Mouse (Mus musculus): ENCODE measurements at regions not wholly inside any gene's neighbourhood (a gene's known extent, or its start where the extent isn't known, plus 50 kb on each side); places are given as distances from the start of the nearest gene placed in this dataset.

- DNase-seq (ENCODE audit: low read depth), result no peak
Measured at GRCm38 (mm10) chr3:21403551-21403950, 672.9 kb upstream of the Tbl1xr1 start.

GRCm38 (mm10) chr3:21404058-21404457 is 672.4 kb upstream of the Tbl1xr1 start:
- no peak for DNase-seq (ENCODE audit: low read depth)

- no peak for DNase-seq (ENCODE audit: low read depth)
Measured at GRCm38 (mm10) chr3:21407077-21407476, 669.4 kb upstream of the Tbl1xr1 start.

- no peak for DNase-seq (ENCODE audit: low read depth)
Measured at GRCm38 (mm10) chr3:21412010-21412409, 664.4 kb upstream of the Tbl1xr1 start.

GRCm38 (mm10) chr3:21423139-21423538 is 653.3 kb upstream of the Tbl1xr1 start:
- no peak for DNase-seq (ENCODE audit: low read depth)

- no peak for DNase-seq (ENCODE audit: low read depth)
Measured at GRCm38 (mm10) chr3:21426538-21426937, 649.9 kb upstream of the Tbl1xr1 start.

GRCm38 (mm10) chr3:21427408-21428031 is 648.9 kb upstream of the Tbl1xr1 start:
- DNase-seq (ENCODE audit: low read depth), result no peak

GRCm38 (mm10) chr3:21428120-21428519 is 648.3 kb upstream of the Tbl1xr1 start:
- no peak for DNase-seq (ENCODE audit: low read depth)

- no peak for DNase-seq (ENCODE audit: low read depth)
Measured at GRCm38 (mm10) chr3:21464245-21464644, 612.2 kb upstream of the Tbl1xr1 start.

- DNase-seq (ENCODE audit: low read depth), result no peak
Measured at GRCm38 (mm10) chr3:21466113-21466645, 610.3 kb upstream of the Tbl1xr1 start.

- no peak for DNase-seq (ENCODE audit: low read depth)
Measured at GRCm38 (mm10) chr3:21477366-21477765, 599.1 kb upstream of the Tbl1xr1 start.

- DNase-seq (ENCODE audit: low read depth), result no peak
Measured at GRCm38 (mm10) chr3:21479021-21479795, 597.2 kb upstream of the Tbl1xr1 start.

GRCm38 (mm10) chr3:21479846-21480245 is 596.6 kb upstream of the Tbl1xr1 start:
- no peak for DNase-seq (ENCODE audit: low read depth)

- DNase-seq (ENCODE audit: low read depth), result no peak
Measured at GRCm38 (mm10) chr3:21484052-21484451, 592.4 kb upstream of the Tbl1xr1 start.

- DNase-seq (ENCODE audit: low read depth), result no peak
Measured at GRCm38 (mm10) chr3:21485454-21485853, 591.0 kb upstream of the Tbl1xr1 start.

GRCm38 (mm10) chr3:21489547-21489946 is 586.9 kb upstream of the Tbl1xr1 start:
- no peak for DNase-seq (ENCODE audit: low read depth)

GRCm38 (mm10) chr3:21492413-21492812 is 584.0 kb upstream of the Tbl1xr1 start:
- no peak for DNase-seq (ENCODE audit: low read depth)

- DNase-seq (ENCODE audit: low read depth), result no peak
Measured at GRCm38 (mm10) chr3:21493384-21493783, 583.1 kb upstream of the Tbl1xr1 start.

- DNase-seq (ENCODE audit: low read depth), result no peak
Measured at GRCm38 (mm10) chr3:21494904-21495303, 581.5 kb upstream of the Tbl1xr1 start.

- DNase-seq (ENCODE audit: low read depth), result no peak
Measured at GRCm38 (mm10) chr3:21495651-21496050, 580.8 kb upstream of the Tbl1xr1 start.

GRCm38 (mm10) chr3:21496166-21496565 is 580.3 kb upstream of the Tbl1xr1 start:
- no peak for DNase-seq (ENCODE audit: low read depth)

GRCm38 (mm10) chr3:21497011-21497410 is 579.4 kb upstream of the Tbl1xr1 start:
- no peak for DNase-seq (ENCODE audit: low read depth)

- DNase-seq (ENCODE audit: low read depth), result no peak
Measured at GRCm38 (mm10) chr3:21507655-21508054, 568.8 kb upstream of the Tbl1xr1 start.

All from naive thymus-derived CD4-positive, alpha-beta T cell, adult 2 months (primary cell).